Mouse (Mus musculus): ENCODE results near the gene Wdr1. TPM values are rescaled to one million over a fixed set of nuclear protein-coding genes. Genes with fewer than 3 reads are reported as not detected.

The Wdr1 gene
- polyA plus RNA-seq, 1 experiment from 2014 or later = 184 TPM

- DNase-seq (ENCODE audit: low spot score) (peak; percentile 2), ATAC-seq (peak; percentile 41; the same call in 1 of the 2 replicates)
- H3K9me3 ChIP-seq (replicated peaks; ENCODE audit: control insufficient read depth, low read length) = no peaks in the 10 kb centered on the region
- no peak overlapping the region for H3K27ac ChIP-seq (ENCODE audit: low read depth, low read length)
- H3K4me1 ChIP-seq (ENCODE audit: control insufficient read depth, insufficient read depth, low read length) = 0 out of 2 replicates have a peak, but pooled peaks cover 1% of the 10 kb centered on the region
- 58% methylated on average over 8 of the region's 8 CpGs for WGBS
- H3K36me3 ChIP-seq (ENCODE audit: control insufficient read depth, insufficient read depth, low read length) = peaks cover 96% of the 10 kb centered on the region
- H3K9ac ChIP-seq (ENCODE audit: low read length) = no peak overlapping the region
- no peak overlapping the region for H3K4me2 ChIP-seq (ENCODE audit: low read length)
- no peaks in the 10 kb centered on the region for H3K27me3 ChIP-seq (replicated peaks; ENCODE audit: control insufficient read depth, insufficient read depth, low read length)
- H3K4me3 ChIP-seq (ENCODE audit: low read depth, low read length) = no peak overlapping the region
Observed at GRCm38 (mm10) chr5:38538508-38538907, 24.5 kb downstream of the Wdr1 start.

DNA sequence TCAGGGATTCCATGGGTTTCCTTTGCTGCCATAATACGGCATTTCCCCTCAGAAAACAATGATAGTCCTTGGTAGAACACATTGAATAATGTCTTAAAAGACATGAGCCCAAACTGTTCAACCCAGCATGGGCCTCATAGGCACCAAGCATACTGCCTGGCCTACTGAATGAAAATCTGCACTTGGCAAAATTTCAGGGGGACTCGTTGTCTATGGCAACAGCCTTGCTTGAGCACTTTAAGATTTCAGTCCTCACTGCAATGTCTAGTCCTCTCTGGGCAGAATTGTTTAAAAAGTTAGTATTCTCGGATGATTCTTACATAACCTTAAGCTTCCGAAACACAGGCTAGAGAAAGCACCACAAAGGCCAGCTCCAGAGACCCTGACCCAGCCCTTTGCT lies 25.2 kb downstream of the Wdr1 start:
- no peaks in the 10 kb centered on the region for H3K9me3 ChIP-seq (replicated peaks; ENCODE audit: control insufficient read depth, low read length)
- H3K4me3 ChIP-seq (ENCODE audit: low read depth, low read length) = no peak overlapping the region
- H3K9ac ChIP-seq (ENCODE audit: low read length) = no peak overlapping the region
- DNase-seq (ENCODE audit: low spot score) (peak; percentile 33), ATAC-seq (no peak)
- WGBS = 87% methylated on average over 4 of the region's 4 CpGs
- H3K27ac ChIP-seq (ENCODE audit: low read depth, low read length) = no peak overlapping the region
- peaks cover 96% of the 10 kb centered on the region for H3K36me3 ChIP-seq (ENCODE audit: control insufficient read depth, insufficient read depth, low read length)
- H3K4me1 ChIP-seq (ENCODE audit: control insufficient read depth, insufficient read depth, low read length) = no peaks in the 10 kb centered on the region
- H3K27me3 ChIP-seq (replicated peaks; ENCODE audit: control insufficient read depth, insufficient read depth, low read length) = no peaks in the 10 kb centered on the region
- no peak overlapping the region for H3K4me2 ChIP-seq (ENCODE audit: low read length)

DNA sequence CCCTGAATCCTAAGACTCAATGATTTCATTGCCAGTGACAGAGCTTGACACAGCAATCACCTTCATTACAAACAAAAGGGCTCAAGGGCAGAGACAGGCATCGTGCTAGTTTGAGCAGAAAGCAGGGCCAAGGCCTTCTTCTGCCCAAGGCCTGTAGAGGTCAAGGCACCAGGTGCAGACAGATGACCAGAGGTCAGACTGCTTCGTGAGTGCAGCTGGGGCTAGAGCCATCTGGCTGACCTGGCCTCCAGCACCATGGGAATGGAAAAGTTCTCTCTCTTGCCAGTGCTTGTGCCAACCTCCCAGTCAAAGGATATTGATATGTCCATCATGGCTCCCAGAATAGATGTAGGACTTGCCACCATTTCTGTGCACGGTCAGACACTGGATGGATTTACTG lies 26.2 kb downstream of the Wdr1 start:
- WGBS = 88% methylated on average over 3 of the region's 3 CpGs
- DNase-seq (ENCODE audit: low spot score) (no peak), ATAC-seq (no peak)
- no peak overlapping the region for H3K4me2 ChIP-seq (ENCODE audit: low read length)
- no peaks in the 10 kb centered on the region for H3K4me1 ChIP-seq (ENCODE audit: control insufficient read depth, insufficient read depth, low read length)
- H3K4me3 ChIP-seq (ENCODE audit: low read depth, low read length) = no peak overlapping the region
- H3K27ac ChIP-seq (ENCODE audit: low read depth, low read length) = no peak overlapping the region
- no peaks in the 10 kb centered on the region for H3K27me3 ChIP-seq (replicated peaks; ENCODE audit: control insufficient read depth, insufficient read depth, low read length)
- no peak overlapping the region for H3K9ac ChIP-seq (ENCODE audit: low read length)
- peaks cover 97% of the 10 kb centered on the region for H3K36me3 ChIP-seq (ENCODE audit: control insufficient read depth, insufficient read depth, low read length)
- H3K9me3 ChIP-seq (replicated peaks; ENCODE audit: control insufficient read depth, low read length) = no peaks in the 10 kb centered on the region

DNA sequence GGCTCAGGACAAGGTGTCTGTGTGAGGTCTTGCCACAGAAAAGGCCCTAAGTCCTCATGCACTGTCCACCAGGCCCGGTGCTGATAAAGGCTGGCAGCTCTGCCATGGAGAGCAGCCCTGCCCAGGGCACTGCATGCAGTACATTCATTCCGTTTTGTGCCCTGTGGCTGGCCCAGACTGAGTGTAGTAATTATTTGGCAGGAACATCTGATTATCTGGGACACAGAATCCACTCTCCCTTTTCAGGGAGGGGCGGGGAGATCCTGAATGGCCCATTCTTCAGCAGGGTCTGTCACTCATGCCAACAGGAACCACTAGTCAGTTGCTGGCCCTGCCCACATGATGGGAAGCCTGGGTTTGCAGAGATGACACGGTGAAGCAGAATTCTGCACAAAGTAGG lies 30.9 kb downstream of the Wdr1 start:
- 60% methylated on average over 4 of the region's 4 CpGs for WGBS
- H3K9me3 ChIP-seq (replicated peaks; ENCODE audit: control insufficient read depth, low read length) = no peaks in the 10 kb centered on the region
- DNase-seq (ENCODE audit: low spot score) (peak; percentile 61), ATAC-seq (peak; percentile 62; the same call in 1 of the 2 replicates)
- H3K4me1 ChIP-seq (ENCODE audit: control insufficient read depth, insufficient read depth, low read length) = no peaks in the 10 kb centered on the region
- no peak overlapping the region for H3K4me3 ChIP-seq (ENCODE audit: low read depth, low read length)
- H3K9ac ChIP-seq (ENCODE audit: low read length) = no peak overlapping the region
- H3K4me2 ChIP-seq (ENCODE audit: low read length) = no peak overlapping the region
- H3K27ac ChIP-seq (ENCODE audit: low read depth, low read length) = no peak overlapping the region
- peaks cover 97% of the 10 kb centered on the region for H3K36me3 ChIP-seq (ENCODE audit: control insufficient read depth, insufficient read depth, low read length)
- H3K27me3 ChIP-seq (replicated peaks; ENCODE audit: control insufficient read depth, insufficient read depth, low read length) = no peaks in the 10 kb centered on the region

GRCm38 (mm10) chr5:38529724-38530428 lies 33.1 kb downstream of the Wdr1 start:
- H3K9me3 ChIP-seq (replicated peaks; ENCODE audit: control insufficient read depth, low read length) = no peaks in the 10 kb centered on the region
- no peaks in the 10 kb centered on the region for H3K27me3 ChIP-seq (replicated peaks; ENCODE audit: control insufficient read depth, insufficient read depth, low read length)
- no peak overlapping the region for H3K4me3 ChIP-seq (ENCODE audit: low read depth, low read length)
- H3K4me2 ChIP-seq (ENCODE audit: low read length) = no peak overlapping the region
- no peak overlapping the region for H3K9ac ChIP-seq (ENCODE audit: low read length)
- H3K27ac ChIP-seq (ENCODE audit: low read depth, low read length) = no peak overlapping the region
- WGBS = 79% methylated on average over 6 of the region's 6 CpGs
- no peaks in the 10 kb centered on the region for H3K4me1 ChIP-seq (ENCODE audit: control insufficient read depth, insufficient read depth, low read length)
- ATAC-seq (peak; percentile 52; the same call in 1 of the 2 replicates), DNase-seq (ENCODE audit: low spot score) (peak; percentile 35)
- H3K36me3 ChIP-seq (ENCODE audit: control insufficient read depth, insufficient read depth, low read length) = peaks cover 90% of the 10 kb centered on the region

GRCm38 (mm10) chr5:38522977-38523376 lies 40.0 kb downstream of the Wdr1 start:
- no peak for DNase-seq (ENCODE audit: low spot score)

DNA sequence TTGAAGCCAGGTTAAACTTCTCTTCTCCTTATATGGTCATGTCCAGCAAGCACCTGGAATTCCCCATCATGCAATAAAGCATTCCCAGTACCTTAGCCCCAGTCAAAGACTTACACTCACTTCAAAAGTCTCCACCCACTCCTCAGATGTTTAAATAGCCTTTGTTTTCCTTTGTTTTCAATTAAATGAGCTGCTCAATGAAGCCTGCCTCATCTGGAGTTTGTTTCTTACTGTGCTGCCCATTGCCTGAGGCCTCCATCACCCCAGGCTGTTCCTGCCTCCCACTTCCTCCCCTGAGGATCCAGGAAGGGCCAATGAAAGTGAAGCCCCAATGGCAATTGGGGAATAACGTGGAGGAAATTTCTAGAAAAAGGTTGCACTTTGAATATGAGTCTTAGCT lies 42.2 kb downstream of the Wdr1 start:
- H3K9me3 ChIP-seq (replicated peaks; ENCODE audit: control insufficient read depth, low read length) = no peaks in the 10 kb centered on the region
- peaks cover 3% of the 10 kb centered on the region; the same call in 1 of the 2 replicates for H3K36me3 ChIP-seq (ENCODE audit: control insufficient read depth, insufficient read depth, low read length)
- no peak overlapping the region for H3K27ac ChIP-seq (ENCODE audit: low read depth, low read length)
- H3K9ac ChIP-seq (ENCODE audit: low read length) = no peak overlapping the region
- H3K4me3 ChIP-seq (ENCODE audit: low read depth, low read length) = no peak overlapping the region
- H3K4me1 ChIP-seq (ENCODE audit: control insufficient read depth, insufficient read depth, low read length) = peaks cover 2% of the 10 kb centered on the region; the same call in 1 of the 2 replicates
- no peaks in the 10 kb centered on the region for H3K27me3 ChIP-seq (replicated peaks; ENCODE audit: control insufficient read depth, insufficient read depth, low read length)
- ATAC-seq = no peak
- WGBS = 32% methylated on average over 1 of the region's 1 CpGs
- no peak overlapping the region for H3K4me2 ChIP-seq (ENCODE audit: low read length)
- no peak for DNase-seq (ENCODE audit: low spot score)

More at GRCm38 (mm10) chr5:38522977-38523376, 40.0 kb downstream of the Wdr1 start:
- Histone ChIP-seq H3K9ac (ENCODE audit: low read length) (no peak overlapping the region), H3K9me3 (replicated peaks; ENCODE audit: control insufficient read depth, low read length) (no peaks in the 10 kb centered on the region), H3K4me1 (ENCODE audit: control insufficient read depth, insufficient read depth, low read length) (peaks cover 2% of the 10 kb centered on the region; the same call in 1 of the 2 replicates), H3K4me2 (ENCODE audit: low read length) (no peak overlapping the region), H3K27me3 (replicated peaks; ENCODE audit: control insufficient read depth, insufficient read depth, low read length) (no peaks in the 10 kb centered on the region), H3K36me3 (ENCODE audit: control insufficient read depth, insufficient read depth, low read length) (peaks cover 24% of the 10 kb centered on the region), H3K27ac (ENCODE audit: low read depth, low read length) (no peak overlapping the region), H3K4me3 (ENCODE audit: low read depth, low read length) (no peak overlapping the region)
- no peak for ATAC-seq
- 95% methylated on average over 5 of the region's 5 CpGs for WGBS

DNA sequence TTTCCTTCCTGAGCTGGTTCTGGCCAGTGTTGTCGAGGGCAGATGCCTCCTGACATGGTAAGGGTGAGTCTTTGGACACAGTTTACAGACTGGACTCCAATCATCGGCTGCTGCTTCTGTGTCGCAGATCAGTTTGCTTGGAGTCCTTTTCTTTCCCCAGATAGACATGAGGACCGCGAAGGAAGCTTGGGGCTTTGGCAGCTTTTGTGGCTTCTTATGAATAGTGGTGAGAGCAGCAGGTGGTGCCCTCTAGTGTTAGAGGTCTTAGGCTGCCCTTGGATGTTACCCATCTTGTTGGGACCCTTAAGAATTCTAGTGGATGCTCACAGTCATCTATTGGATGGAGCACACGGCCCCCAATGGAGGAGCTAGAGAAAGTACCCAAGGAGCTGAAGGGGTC lies 46.8 kb downstream of the Wdr1 start:
- no peak overlapping the region for H3K27ac ChIP-seq (ENCODE audit: low read depth, low read length)

DNA sequence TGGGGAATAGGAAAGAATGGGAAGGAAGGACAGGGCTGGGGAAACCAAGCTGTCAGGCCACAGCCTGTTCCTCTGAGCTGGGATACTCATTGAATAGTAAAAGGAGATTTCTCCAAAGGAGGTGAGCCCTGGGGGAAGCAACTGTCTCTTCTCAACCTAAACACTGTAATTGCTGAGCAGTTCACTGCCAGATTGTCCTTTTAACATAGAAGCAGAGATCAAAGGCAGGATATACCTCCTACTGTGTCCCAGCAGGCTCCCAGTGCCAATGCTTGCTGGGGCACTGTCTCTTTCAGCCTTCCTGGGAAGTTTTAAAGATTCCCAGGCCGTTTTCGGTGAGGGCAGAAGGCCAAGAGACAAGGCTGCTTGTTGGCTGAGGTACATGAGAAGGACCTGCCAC lies 50.0 kb downstream of the Wdr1 start:
- Histone ChIP-seq H3K27ac (ENCODE audit: low read depth, low read length) (no peak overlapping the region), H3K9ac (ENCODE audit: low read length) (no peak overlapping the region), H3K4me2 (ENCODE audit: low read length) (no peak overlapping the region), H3K4me1 (ENCODE audit: control insufficient read depth, insufficient read depth, low read length) (no peaks in the 10 kb centered on the region), H3K9me3 (replicated peaks; ENCODE audit: control insufficient read depth, low read length) (no peaks in the 10 kb centered on the region), H3K36me3 (ENCODE audit: control insufficient read depth, insufficient read depth, low read length) (no peaks in the 10 kb centered on the region), H3K4me3 (ENCODE audit: low read depth, low read length) (no peak overlapping the region), H3K27me3 (replicated peaks; ENCODE audit: control insufficient read depth, insufficient read depth, low read length) (no peaks in the 10 kb centered on the region)
- 40% methylated on average over 2 of the region's 2 CpGs for WGBS
- ATAC-seq (no peak), DNase-seq (ENCODE audit: low spot score) (no peak)

More for the DNA sequence above, 46.8 kb downstream of the Wdr1 start:
- Histone ChIP-seq H3K9me3 (replicated peaks; ENCODE audit: control insufficient read depth, low read length) (no peaks in the 10 kb centered on the region), H3K36me3 (ENCODE audit: control insufficient read depth, insufficient read depth, low read length) (no peaks in the 10 kb centered on the region), H3K4me3 (ENCODE audit: low read depth, low read length) (no peak overlapping the region), H3K4me1 (ENCODE audit: control insufficient read depth, insufficient read depth, low read length) (peaks cover 2% of the 10 kb centered on the region; the same call in 1 of the 2 replicates), H3K9ac (ENCODE audit: low read length) (no peak overlapping the region), H3K27me3 (replicated peaks; ENCODE audit: control insufficient read depth, insufficient read depth, low read length) (no peaks in the 10 kb centered on the region), H3K4me2 (ENCODE audit: low read length) (no peak overlapping the region)
- DNase-seq (ENCODE audit: low spot score) (peak; percentile 41), ATAC-seq (no peak)
- 54% methylated on average over 6 of the region's 6 CpGs for WGBS
